Mouse (Mus musculus): ENCODE data around the gene Hpn.

- TF ChIP-seq CTCF (conservative IDR thresholded peaks at IDR 0.05; ENCODE audit: low read length) (no peak), POU5F1 (IDR thresholded peaks at IDR 0.05; ENCODE audit: borderline replicate concordance, low read length) (no peak), NANOG (IDR thresholded peaks at IDR 0.05; ENCODE audit: borderline replicate concordance, low read length) (no peak)
Observed at GRCm38 (mm10) chr7:31049135-31049845, 65.8 kb downstream of the Hpn start.
